Mouse (Mus musculus) MN1 (cell line): ENCODE measurements around the gene Slc52a3.

Experiments
- DNase-seq: peaks from one replicate; pipeline ENCODE4 v3.0.0-alpha.2; 2016; ENCODE audit warnings: low spot score

Slc52a3 gene

GRCm38 (mm10) chr2:152048003-152048980, 52.0 kb downstream of the Slc52a3 start:
- no peak for DNase-seq

GRCm38 (mm10) chr2:152048981-152049441, 52.7 kb downstream of the Slc52a3 start:
- no peak for DNase-seq

GRCm38 (mm10) chr2:152049611-152050270, 53.4 kb downstream of the Slc52a3 start:
- DNase-seq = no peak

- no peak for DNase-seq
Measured at GRCm38 (mm10) chr2:152050316-152050715, 54.0 kb downstream of the Slc52a3 start.

- no peak for DNase-seq
Measured at GRCm38 (mm10) chr2:152051985-152052384, 55.7 kb downstream of the Slc52a3 start.

- no peak for DNase-seq
Measured at GRCm38 (mm10) chr2:152055406-152055805, 59.1 kb downstream of the Slc52a3 start.

- DNase-seq = peak; percentile 16
Measured at GRCm38 (mm10) chr2:152056368-152057251, 60.3 kb downstream of the Slc52a3 start.

- DNase-seq = no peak
Measured at GRCm38 (mm10) chr2:152057252-152057563, 60.9 kb downstream of the Slc52a3 start.
